Mouse (Mus musculus) cerebellum, adult 9-11 months (tissue): ENCODE measurements around the gene Gm49396.

Source experiments
- DNase-seq: peaks from one replicate; pipeline ENCODE4 v3.0.0; 2022

Gm49396 gene

DNA sequence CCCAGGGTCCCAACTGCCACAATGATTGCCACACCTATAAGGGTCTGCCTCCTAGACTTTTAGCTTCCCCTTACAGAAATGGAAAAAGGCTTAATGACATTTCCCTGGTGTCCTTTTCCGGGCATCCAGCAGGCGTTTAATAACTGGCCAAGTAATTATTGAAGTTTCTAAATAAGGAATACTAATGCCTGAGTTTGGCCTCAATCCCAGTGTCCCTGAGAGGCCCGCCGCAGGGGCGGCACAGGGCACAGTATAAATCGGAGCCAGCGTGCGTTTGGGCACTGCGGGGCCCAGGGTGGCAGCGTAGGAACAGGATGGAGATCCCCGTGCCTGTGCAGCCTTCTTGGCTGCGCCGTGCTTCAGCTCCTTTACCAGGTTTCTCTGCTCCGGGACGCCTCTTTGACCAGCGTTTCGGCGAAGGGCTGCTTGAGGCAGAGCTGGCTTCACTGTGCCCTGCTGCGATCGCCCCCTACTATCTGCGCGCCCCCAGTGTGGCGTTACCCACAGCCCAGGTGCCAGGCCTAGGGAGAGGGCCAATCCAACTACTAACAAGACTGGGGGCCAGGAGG lies 10.0 kb upstream of the Gm49396 start:
- DNase-seq, result peak; percentile 81

DNA sequence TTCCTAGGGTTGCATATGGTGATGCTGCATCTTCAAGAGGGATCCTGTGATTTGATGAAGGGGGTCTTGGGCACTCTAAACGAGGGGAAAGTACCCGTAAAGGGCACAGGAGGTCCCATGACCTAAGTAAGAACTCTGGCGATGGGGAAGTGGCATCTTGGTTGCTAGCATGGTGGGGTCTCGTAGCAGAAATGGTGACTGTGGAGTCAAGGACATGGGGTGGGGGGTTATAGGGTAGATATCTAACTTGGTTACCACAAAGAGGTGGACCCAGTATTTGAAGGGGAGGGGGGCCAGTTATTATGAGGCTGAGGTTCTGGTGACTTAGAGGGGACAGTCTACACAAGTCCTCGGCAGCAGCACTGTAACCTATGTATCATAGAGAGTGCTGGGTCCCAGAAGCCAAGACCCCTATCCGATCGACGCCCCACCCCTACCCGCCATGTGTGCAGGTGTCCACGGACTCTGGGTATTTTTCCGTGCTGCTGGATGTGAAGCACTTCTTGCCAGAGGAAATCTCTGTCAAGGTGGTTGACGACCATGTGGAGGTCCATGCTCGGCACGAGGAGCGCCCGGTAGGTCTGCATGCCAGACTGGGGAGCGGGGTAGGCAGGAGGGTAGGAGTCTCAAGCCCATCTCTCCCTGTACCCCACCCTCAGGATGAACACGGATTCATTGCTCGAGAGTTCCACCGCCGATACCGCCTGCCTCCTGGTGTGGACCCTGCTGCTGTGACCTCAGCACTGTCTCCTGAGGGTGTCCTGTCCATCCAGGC lies 9.1 kb upstream of the Gm49396 start:
- DNase-seq, result peak; percentile 70

DNA sequence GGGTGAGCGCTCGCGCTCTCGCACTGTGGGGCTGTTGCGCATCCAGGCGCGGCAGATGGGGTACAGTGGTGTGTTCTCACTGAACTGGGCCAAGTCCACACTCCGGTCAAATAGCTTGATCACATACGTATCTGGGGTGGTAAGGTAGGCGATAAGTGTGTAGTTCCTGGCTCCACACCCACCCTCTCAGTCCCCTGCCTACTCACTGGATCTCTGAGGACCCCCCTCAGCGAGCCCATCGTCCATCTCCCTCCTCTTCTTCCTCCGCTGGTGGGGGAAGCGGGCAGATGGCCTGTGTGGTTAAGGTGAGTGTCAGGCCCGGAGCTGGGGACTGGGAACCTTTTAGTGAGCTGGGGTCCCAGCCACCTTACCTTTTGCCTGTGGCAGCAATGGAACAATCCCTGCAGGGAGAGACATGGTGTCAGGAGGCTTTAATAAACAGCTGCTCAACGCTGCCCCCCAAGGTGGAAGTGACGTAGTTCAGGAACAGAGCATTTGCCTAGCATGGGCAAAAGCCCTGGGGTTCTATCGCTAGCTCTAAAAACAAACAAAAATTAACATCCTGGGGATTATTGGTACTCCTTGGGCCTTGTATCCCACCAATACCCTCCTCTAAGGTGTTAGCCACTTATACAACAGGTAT lies 6.1 kb upstream of the Gm49396 start:
- peak; percentile 62 for DNase-seq

DNA sequence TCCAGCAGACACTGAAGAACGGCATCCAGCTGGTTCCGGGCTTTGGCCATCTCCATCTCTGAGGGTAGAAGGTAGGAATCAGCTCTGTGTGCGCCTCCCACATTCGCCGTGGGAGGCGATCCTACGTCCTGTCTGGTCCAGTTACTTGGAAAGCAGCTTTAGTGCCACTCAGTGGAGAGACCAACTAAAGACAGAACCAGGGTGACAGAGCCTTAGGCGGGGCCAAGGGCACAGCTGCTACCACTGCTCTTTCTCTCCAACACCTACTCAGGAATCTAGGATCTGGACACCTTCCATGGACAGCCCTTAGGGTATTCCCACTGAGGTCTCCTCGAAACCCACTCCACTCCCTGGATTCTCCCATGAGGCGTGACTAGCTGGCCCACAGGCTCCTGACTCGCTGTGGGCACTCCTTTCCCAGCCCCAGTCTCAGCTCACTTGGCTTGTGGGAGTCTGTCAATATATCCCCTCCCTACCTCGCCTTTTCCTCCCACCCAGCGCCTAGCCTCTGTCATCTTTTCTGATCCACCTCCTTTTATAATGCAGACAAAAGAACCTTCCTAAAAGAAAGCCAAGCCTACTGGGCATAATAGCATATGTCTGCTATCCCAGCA lies 5.1 kb upstream of the Gm49396 start:
- peak; percentile 56 for DNase-seq

DNA sequence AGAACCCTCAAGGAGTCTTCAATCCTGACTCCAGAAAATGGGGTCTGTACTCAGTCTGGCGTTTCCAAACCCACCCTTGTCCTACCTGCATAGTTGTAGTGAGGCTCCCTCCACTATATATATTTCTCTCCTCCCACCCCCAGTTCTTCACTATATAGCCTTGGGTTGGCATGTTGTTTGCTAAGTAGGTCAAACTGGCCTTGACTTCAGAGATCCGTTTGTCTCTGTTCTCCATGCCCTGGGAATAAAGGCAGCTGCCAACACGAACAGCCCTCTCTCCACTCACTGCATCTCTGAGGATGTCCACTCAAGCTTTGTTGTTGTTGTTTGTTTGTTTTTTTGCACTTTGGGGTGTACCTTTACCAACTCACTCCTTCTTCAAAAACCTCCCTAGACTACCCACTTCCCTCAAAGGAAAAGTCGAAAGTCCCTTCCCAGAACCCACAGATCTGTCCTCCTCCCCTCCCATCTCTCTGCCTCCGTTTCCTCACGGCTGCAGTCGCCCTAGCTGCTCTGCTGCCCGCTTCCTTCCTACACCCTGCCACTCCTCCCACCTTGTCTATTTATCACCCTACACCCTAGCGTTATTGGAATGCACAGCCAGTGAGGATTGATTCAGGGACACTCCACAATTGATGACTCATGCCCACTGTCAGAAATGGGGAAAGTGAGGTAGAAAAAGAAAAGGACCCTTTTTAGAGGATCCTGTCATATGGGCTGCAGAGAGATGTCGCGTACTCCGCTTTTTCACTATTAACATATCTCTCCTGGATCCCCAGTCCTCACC lies 4.3 kb upstream of the Gm49396 start:
- peak; percentile 57 for DNase-seq

DNA sequence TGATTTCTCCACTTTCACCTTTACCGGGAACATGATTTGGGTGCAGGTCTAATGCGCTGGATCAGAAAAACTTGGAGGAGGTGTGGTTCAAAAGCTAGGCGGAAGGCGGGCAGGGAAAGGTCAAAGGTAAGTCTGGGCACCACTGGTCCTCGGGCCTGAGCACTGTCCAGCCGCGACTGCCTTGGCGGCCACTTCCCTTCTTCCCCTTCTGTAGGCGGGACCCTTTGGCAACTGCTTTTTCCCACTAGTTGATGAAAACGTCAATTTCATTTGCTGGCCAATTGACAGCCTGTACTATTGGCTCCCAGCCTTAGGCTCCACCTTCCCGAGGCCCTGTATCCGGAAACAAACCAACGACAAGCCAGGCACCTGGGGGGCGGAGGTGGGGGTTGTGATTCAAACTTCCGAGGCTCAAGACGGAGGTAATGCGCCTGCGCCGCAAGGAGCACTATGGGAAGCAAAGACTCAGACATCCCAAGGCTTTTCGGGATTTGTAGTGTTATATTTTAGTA lies 3.6 kb upstream of the Gm49396 start, which contains the start of gene Lin37:
TSS of gene Lin37 (minus strand) at position 396 of the 512 bp plus-strand sequence.
- peak; percentile 100 for DNase-seq

DNA sequence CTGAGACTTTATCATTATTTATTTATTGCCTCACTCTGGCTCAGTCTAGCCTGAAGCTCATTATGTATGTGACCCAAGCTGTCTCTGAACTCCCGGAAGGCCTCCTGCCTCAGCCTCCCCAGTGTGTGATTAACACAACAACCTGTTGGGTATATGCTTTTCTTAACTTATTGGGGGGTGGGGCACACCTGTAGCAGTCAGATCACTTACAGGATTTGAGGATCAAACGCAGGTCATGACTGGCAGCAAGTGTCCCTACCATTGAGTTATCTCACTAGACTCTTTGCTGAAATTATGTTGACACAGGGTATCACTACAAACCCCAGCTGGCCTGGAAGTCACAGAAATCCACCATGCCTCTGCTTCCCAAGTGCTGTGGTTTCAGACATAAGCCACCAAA lies 2.8 kb upstream of the Gm49396 start:
- DNase-seq, result peak; percentile 62

DNA sequence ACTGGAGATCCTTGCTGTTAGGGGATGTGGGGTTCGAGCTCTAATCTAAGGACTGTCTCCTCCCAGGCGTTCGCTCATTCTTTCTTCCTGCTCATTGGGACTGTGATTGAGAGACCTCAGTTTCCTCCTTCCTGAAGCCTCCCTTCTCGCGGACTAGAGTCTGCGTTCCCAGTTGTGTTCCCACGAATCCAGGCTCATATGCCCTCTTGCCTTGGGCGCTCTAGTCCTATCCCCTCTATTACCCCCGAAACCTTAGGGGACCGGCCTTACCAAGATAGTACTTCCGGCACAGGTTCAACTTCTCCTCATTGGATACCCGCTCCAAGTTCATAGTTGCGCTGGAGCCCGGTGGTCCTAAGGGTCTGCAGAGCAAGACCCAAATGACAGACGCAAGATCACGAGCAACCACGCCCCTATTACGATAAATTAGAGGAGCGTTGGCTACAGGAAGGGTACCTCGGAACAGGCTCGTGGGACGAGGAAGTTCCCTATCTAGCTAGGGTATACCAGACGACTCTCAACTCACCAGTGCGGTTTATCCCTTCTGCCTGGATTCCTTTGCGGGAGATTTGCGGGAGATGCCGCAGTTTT lies 523 bp upstream of the Gm49396 start:
- no peak for DNase-seq

DNA sequence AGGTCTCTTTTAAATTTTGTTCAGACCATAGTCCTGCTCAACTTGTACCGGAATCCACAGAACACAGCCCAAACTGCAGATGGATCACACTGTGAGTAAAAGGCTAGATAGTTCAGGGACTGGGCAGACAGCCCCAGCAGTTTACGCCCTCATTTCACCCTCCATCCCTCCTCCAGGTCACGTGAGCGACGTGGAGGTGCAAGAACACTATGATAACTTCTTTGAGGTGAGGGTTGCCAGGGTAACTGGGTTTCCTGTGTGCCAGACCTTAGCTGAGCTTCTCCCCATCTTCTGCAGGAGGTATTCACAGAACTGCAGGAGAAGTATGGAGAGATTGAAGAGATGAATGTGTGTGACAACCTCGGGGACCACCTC lies 749 bp downstream of the Gm49396 start:
- DNase-seq, result peak; percentile 72

DNA sequence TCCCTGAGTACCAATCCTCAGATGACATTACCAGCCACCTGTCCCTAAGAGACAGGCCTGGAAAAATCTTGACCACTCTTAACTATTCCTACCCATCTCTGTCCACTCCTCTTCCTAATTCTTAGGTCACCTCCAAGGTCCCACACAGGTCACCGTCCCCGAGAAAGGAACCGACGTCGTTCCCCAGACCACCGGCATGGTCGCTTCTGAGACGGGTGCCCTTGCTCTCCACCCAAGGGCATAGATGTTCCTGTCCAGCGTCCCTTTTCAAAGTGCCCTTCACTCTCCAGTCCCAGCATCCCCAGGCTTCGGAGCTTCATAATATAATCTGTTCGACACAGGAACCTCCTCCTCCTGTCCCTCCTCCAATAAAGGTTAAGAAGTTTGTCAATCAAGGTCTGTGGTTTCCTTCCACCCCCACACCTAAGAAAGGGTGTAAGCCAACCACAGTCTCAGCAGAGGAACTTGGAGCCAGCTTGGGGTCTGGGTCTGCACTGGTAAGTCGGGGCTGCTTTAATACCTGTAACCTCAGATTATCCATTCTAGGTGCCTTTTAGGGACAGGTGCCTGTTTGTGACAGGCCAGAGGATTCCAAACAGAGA lies 1.9 kb downstream of the Gm49396 start, which contains the start of gene Igflr1:
TSS of gene Igflr1 (plus strand) at position 458 of the 602 bp plus-strand sequence.
- DNase-seq, result peak; percentile 56

DNA sequence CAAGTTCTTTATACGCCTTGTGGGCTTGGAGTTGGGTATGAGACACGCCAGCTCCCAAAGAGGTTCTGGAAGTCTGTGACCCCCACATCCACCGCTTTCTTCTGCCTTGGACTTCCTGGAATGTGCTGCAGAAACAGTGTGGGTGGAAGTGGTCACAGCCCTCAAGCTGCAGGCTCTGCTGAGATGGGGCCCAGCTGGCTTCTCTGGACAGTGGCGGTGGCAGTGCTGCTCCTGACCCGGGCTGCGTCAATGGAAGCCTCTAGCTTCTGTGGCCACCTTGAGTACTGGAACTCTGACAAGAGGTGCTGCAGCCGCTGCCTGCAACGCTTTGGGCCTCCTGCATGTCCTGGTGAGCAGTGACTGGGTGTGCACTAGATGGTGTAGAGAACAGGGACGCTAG lies 2.9 kb downstream of the Gm49396 start:
- peak; percentile 44 for DNase-seq

DNA sequence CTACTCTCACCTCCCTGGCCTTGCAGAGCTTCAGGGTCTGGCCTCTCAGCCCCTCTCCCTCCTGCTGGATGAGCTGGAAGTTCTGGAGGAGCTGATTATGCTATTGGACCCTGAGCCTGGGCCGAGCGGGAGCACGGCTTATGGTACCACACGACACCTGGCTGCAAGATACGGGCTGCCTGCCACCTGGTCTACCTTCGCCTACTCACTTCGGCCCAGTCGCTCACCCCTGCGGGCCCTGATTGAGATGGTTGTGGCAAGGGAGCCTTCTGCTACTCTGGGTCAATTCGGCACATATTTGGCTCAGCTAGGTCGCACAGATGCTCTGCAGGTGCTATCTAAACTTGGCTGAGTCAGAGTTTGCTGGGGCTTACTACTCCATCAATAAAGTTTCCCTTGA lies 4.4 kb downstream of the Gm49396 start:
- no peak for DNase-seq

DNA sequence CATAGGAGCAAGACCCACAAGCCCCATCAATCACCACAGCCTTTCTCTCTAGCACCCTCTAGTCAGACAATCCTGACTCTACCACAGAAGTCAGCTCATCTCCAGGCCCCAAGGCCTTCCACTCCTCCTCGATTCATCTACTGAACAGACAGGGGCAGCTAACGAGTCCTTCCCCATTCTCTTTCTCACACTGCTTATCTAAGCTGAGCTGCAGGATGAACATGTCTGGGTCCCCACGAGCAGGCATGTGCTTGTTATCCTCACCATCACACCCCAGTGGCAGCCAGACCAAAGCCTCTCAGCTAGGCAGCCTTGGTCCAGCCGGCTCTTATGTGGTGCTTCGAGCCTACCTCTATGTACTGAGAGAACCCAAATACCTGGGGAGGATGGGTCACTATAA lies 9.2 kb downstream of the Gm49396 start:
- DNase-seq, result no peak

DNA sequence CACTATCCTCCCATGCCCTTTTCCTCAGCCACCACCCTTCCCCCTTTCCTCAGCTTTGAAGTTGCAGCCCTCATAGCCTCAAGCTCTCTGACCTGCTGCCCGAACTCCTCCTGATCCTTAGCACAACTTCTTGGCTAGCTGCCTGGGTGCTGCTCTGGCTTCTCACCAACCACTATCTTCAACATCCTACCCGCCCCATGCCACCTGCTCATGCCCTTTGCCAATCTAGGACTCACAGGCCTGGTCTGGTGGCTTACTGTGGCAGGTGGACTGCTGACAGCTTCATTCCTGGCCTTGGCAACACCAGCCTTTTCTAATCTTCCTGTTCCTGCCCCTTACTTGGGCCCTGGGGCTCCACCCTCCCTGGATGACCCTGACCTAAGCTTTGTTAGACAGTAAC lies 9.8 kb downstream of the Gm49396 start:
- peak; percentile 88 for DNase-seq

DNA sequence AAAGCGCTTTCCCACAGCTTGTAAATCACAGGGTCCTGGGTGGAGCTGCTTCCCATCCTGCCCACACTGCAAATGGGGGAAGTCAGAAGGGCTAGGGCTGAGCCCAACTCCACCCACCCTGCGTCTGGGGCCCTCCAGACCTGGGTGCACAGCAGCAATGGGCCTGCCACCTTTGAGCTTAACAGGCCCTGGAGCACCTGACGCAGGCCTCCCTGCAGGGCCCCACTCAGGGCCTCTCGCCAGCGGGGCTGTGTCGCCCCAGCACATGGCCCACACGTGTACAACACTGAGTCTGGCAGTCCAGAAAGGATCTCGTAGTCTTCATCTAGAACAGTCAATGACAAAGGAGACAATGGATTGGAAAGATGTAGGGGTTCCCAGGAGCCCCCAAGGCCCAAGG lies 16.8 kb downstream of the Gm49396 start:
- no peak for DNase-seq

DNA sequence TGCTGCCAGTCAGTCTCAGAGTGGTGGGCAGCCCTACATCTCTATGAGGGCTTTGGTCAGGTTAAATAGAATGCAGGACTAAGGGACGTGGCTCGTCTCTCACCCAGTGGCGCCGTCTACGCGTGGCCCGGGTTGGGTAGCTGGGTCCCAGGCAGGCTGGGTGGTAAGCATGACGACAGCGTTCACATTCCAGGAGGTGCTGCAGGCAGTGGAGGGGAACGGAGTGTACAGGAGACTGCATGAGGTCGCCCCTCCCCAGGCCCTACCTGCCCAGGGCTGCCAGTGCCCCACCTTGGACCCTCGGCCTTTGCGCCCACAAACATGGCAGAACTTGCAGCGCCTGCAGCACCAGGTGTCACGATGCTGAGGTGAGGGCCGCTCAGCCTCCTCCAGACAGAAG lies 18.4 kb downstream of the Gm49396 start:
- DNase-seq, result peak; percentile 37

DNA sequence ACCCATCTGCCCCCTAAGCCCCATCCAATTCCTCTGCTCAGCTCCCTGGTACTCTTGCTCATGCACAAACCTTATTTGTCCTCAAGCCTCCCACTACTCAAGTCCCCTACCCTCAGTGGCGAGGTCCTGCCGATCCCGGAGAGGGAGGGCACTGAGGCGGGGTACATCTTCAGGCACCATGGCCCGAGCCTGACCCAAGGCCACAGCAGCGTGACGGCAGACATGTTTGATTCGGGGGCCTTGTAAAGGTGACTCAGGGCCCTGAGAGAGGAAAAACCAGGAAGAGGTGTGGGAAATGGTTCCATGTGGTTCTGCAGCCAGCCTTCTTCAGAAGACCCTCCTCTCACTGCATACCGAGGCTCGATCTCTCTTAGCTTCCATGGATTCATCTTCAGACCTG lies 21.2 kb downstream of the Gm49396 start:
- DNase-seq, result no peak

DNA sequence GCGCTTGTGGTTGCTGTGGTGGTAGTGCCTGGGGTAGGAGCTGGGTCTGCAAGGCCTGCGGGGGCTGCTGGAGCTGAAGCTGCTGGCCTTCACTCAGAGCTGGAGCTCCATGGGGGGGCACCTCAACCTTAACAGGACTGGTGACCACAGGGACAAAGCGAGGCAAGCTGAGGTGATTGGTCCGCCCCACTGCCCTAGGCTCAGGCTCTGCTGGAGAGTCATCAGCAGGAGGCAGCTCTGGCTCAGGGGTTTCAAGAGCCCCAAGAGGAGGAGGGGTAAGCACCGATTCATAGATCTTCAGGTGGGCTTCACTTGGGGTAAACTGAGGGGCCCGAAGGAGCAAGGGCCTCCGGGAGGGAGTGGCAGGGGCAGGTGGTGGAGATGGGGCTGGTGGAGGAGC lies 22.0 kb downstream of the Gm49396 start:
- DNase-seq, result no peak

DNA sequence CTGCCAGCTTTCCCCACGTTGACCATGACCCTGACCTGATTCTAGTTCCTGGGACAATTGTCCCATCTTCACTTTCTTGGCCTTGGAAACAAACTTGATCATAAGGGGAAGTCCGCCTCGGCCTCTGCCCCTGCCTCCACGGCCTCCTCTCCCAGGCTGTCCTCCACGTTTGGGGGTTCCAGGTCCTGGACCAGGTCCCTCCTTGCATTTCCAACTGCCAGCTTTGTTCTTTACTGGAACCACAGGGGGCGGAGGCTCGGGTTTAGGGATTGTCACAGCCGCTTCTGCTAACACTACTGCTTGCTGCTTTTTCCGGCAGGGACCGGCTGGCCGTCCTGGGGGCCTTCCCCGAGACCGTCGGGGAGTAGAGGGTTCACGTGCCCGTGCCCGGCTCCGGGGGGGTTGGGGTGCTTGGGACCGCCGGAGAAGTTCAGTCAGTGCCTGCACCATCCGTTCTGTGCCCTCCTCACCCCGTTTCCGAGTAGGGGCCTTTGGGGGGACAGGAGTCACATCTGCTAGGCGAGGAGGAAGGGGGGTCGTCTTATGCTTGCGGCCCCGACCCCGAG lies 23.4 kb downstream of the Gm49396 start:
- peak; percentile 64 for DNase-seq

DNA sequence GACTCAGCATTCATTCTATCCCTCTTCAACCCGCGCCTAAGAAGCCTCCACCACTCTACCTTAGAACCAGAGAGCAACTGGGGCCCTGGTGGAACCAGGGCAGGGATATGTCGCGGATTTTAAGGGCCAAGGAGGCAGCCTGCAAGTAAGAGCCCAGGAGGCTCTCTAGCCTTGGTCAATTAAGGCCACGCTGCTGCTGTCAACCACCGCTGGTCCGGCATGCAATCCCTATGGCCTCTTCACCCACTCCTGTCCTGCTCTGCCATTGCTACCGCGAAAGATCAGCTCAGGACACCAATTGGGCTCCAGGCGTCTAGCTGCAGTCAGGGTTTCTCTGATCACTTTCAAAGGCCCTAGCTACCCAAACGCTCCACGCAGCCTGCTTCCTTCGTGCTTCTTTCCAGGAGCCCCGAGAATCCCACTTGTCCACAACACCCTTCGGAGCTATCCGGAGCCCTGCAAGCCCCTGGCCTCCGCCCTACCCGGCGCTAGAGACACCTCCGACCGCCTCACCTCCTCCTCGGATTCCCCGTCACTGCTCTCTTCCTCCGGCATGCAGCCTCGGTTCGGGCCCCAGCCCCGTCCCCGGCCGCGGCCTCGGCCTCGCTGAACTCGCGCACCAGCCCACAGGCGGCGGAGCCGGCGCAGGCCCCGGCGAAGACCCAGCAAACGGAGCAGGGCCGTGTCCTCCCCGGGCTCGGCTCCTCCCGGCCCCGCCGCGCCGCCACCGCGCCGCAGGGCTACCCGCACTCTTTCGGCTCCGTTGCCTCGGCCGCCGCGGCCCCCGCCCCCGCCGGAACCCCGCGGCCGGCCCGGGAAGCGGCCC lies 24.9 kb downstream of the Gm49396 start:
- no peak for DNase-seq
